Mouse (Mus musculus): ENCODE measurements around the gene Hal.

Hal gene

DNA sequence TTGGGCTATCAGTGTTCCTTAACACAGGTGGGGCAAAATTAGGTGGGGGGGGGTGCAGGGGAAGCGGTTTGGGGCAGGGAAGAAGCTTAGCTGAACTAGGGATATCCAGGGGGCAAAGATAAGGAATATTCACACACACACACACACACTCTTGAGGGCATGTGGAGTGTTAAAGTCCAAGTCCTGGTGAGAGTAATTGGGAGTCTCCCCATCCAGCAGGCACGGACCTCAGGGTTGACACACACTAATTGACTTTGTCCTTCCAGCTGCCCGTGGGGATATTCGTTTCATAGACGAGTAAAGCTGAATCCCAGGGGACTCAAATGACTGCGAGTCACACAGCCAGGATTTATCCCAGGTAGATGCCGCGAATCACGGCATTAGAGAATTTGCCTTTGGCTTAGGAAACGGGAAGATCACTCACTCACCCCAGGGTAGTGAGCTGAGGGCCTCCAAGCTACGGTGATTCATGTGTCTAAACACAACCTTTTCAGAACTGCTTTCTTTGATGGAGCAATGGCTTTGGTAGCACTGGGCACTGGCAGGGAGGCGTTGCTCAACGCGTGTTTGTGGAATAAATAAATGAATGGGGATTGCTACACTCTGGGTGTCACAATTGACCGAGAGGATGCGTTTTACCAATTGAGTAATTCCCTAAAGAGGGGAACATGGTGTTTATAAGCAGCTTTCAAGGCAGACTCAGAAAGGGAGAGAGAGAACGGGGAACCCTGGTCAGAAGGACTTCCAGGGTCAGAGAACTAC is at the start of gene Hal:
TSS of gene Hal (plus strand) at position 703 of the 762 bp plus-strand sequence.
- DNase-seq (ENCODE audit: extremely low spot score, low read depth, low spot score), result no peak

DNA sequence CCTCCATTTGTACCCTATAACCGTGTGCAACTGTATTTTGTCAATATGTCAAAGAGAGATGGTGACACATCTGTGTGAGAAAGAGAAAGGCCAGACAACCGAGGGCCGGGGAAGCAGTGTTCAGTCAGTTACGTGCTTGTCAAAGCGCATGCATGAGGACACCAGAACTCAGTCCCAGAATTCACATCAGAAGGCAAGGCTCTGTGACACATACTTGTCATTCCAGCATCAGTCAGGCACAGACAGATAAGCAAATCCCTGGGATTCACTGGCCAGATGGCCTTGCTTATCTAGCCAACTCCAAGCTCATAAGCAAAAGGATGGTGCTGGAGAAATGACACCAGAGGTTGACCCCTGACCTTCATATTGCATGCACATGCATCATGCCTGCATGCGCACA is 47.1 kb upstream of the Hal start:
- no peak for DNase-seq (ENCODE audit: extremely low spot score, low read depth, low spot score)

DNA sequence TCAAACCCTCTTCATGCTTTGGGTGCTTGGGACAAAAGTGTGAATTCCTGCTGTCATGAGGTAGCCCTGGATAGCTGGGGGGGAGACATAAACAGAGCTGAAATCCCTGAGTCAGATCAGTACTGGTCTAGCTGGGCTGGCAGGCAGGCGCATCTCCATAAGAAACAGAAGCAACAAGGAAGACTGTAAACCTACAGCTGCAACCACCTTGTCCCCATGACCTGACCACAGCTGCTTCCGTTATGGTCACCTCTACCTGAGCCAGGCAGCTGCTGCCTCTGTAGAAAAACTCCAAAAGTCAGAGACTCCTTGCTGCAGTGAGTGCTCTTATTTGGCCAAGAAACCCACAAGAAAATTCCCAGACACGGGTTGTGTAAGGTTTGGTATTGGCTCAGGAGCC is 46.4 kb upstream of the Hal start:
- no peak for DNase-seq (ENCODE audit: extremely low spot score, low read depth, low spot score)

DNA sequence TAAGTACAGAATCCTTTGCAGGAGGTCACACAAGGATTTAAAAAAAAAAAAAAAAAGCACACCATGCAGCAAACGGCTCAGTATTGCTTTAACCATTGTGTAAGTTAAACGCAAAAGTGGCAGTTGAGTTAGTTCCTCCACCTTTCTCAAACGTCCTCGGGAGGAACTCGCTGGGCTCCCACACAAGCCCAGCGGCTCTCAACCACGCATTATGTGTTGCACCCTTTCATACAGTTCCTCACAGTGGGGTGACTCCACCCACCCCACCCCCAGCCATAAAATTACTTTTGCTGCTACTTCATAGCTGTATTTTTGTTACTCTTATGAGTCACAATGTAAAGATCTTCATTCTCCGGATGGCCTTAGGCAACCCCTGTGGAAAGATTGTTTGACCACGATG is 44.2 kb upstream of the Hal start:
- no peak for DNase-seq (ENCODE audit: extremely low spot score, low read depth, low spot score)

DNA sequence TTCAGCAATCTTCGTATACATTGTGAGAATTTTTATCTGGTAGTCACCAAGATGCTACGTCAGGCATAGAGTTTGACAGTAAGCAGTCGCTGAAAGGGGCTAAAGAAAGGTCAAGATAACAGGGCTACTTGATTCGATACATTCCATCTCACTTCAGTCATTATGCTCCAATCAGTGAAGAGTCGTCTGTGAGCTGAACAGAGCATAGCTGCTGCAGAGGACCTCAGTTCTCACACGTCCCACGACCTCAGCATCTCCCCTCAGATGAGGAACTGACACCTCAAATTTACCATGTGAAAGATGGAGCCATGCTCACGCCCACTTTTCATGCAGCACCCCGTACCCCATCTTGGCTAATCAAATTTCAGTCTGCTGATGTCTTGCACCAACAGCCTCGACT is 41.2 kb upstream of the Hal start:
- no peak for DNase-seq (ENCODE audit: extremely low spot score, low read depth, low spot score)

DNA sequence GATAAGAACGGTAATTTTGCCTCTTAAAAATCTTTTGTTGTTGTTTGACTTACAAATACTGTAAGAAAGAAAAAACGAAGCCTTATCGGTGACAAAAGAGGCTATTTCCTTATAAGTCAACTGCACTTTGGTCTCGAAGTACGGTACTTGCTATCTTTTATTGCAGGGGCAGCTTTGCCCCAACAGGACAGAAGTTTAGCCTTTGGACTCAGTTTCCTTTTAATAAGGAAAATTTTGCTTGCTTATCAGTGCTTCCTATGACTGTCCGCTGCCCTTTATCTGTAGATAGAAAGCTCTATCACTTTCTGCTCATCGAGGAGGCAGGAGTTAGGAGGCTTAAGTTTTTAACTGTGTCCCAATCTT is 33.9 kb upstream of the Hal start:
- no peak for DNase-seq (ENCODE audit: extremely low spot score, low read depth, low spot score)

DNA sequence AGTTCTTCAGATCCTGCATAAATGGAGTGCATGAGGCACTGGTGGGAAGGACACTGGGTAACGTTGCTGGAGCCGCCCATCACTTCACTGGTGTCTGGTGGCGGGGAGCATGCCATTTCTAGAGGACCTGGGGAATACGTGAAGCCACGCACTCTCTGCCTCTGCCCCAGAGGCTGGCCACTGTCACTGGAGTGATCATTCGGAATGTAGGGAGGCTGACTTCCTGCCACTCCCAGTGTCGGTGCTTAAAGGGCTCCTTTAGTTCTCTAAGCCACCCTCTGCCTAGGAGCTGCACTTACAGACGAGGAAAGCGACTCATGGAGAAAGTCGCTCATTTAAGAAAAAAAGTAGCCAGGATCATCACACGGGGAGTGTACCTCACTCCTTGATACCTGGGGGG is 28.5 kb upstream of the Hal start:
- no peak for DNase-seq (ENCODE audit: extremely low spot score, low read depth, low spot score)

DNA sequence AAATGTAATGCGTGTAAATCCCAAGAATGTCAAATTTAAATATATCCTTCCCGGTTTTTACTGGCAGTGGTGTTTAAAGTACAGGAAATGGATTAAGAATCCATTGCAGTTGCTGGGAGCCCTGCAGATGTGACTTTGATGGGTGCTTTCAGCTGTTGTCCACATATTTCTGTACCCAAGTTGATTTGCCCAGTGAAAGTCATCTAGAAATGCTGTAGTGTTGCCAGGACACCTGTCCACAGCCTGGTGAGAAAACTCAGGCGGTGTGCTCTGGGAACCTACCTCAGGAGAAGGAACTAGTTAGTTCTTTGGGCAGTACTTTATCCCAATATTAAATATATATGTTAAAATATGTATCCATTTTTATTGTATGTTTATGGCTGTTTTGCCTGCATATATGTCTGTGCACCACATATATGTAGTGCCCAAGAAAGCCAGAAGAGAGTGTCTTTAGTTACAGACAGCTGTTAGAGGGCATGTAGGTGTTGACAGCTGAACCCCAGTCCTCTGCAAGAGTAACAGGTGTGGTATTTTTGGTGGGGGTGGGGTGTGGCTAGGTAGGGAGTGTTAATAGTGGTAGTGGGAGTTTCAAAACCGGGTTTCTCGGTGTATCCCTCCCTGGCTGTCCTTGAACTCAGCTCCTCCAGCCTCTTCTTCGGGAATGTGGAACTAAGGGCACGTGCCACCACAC is 25.7 kb upstream of the Hal start:
- no peak for DNase-seq (ENCODE audit: extremely low spot score, low read depth, low spot score)

DNA sequence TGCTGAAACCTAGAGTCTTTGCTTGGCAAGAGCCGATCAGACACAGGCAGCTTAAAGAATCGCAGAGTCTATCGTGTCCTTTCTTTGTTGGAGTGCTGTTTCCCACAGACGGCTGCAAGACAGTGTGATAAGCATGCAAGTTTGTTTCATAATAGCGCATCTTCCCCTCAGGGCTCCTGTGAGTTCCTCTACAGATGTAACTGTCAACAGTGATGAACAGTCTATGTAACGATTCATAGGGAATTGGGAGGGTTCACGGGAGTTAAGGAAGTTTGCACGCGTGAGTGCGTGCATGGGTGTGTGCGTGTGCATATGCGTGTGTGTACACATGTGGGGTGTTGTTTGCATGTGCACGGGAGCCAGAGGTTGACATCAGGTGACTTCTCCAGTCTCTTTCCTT is 25.0 kb upstream of the Hal start:
- no peak for DNase-seq (ENCODE audit: extremely low spot score, low read depth, low spot score)

DNA sequence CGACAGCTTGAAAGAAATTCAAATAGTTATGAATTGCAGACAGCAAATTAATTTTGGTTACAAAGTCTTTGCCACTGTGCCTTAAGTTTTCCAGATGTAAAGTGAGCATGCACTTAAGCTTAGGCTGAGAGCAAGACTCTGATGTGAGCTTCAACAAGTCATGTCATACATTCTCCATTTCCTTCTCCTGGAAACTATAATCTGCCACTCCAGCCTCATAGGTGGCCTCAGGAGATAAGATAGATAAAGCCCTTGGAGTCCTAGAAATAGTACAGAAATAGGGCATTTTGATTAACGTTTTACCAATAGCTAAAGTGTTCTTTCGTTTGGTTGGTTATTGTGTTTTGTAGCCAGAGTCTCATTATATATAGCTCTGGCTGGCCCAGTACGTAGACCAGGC is 21.3 kb upstream of the Hal start:
- no peak for DNase-seq (ENCODE audit: extremely low spot score, low read depth, low spot score)

DNA sequence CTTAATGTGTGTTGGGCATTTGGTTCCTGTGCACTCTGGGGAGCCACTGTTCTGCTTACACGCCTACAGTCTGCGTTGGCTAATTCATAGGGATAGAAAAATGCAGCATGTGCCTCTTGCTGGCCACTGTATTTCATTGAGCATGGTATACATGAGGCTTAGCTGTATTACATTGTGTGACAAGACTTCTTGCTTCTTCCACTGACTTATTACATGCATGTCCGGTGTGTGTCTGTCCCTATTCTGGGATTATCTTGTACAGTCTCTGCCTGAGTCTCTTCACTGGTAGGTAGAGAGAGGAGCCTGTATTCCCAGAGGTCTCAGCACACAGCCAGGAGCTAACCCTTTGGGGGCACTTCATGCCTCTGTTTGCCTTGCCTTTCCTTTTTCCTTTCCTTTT is 20.8 kb upstream of the Hal start:
- no peak for DNase-seq (ENCODE audit: extremely low spot score, low read depth, low spot score)

DNA sequence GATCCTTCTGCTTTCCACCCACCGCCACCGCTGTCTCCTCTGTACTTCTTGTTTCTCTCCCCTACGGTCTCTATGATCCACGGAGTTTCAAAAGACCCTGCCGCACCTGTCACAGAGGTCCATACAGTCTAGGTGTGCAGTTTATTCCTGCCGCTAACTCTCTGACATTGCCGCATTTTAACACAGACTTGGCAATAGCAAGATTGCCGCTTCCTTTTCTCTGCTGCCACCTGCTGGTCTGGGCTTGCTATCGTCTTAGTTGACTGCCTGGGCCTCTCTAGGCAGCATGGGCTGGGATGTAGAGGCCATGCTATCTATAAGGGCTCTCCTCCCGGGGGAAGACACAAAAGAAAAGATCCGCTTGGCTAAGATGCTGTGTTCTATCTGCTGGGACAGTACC is 17.2 kb upstream of the Hal start:
- peak; percentile 62 for DNase-seq (ENCODE audit: extremely low spot score, low read depth, low spot score)

DNA sequence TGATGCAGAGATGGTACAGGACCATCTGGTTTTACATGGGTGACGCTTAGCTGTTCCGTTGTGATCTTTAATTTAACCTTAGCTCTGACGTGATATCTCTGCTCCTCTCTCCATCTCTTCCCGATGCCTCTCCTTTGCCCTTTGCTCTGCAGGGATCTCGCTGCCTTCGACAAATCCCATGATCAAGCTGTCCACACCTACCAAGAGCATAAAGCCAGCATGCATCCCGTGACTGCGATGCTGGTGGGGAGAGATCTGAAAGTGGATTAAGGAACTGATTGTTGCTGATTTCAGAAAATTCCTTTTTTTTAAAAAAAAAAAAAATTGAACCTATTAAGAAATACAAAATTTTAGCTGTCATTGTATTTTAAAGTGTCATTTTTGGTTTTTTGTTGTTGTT is 4.1 kb upstream of the Hal start:
- DNase-seq (ENCODE audit: extremely low spot score, low read depth, low spot score), result no peak

DNA sequence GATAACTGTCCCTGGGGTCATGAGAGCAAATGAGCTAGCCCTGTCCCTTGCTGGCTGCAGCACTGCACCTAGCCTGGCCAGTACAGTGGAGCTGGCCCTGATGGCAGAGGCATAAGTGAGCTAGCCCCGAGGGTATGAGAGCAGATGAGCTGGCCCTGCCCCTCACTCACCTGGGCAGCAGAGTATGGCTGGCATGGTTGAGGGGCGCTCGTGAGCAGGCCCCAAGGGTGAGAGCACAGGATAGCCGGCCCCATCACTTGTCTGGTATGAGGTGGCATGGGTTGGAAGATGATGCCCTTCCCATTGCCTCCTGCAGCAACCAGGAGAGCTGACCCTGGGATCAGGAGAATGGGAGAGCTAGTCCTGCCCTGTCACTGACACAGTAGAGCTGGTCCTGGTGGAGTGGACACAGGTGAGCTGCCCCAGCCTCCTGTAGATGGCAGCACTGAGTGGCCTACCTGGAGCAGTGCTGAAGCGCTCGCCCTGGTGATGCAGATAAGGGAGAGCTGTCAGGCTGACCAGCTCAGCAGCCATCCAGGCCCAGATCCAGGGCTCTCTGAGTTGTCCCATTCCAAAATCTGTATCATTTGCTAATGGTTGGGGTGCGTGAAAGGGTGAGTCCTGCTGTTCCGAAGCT is 3.4 kb upstream of the Hal start:
- no peak for DNase-seq (ENCODE audit: extremely low spot score, low read depth, low spot score)

DNA sequence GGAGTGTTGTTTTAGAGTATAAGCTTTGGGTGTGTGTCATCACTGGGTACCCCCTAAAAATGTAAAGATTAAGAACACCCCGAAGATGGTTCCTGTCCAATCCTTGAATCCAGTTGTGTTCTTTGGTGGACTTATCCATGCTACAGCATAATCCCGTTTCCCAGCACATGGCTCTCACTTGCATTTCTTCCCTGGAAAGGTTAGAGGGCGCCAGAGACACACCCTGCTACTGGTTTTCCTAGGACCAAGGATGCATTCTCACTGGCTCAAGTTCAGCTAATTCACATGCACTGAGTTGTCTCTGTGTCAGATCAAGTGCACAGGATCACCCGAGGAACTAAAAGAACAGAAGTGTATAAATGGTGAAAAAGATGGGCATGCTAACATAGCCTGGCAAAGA is 1.9 kb upstream of the Hal start:
- no peak for DNase-seq (ENCODE audit: extremely low spot score, low read depth, low spot score)

DNA sequence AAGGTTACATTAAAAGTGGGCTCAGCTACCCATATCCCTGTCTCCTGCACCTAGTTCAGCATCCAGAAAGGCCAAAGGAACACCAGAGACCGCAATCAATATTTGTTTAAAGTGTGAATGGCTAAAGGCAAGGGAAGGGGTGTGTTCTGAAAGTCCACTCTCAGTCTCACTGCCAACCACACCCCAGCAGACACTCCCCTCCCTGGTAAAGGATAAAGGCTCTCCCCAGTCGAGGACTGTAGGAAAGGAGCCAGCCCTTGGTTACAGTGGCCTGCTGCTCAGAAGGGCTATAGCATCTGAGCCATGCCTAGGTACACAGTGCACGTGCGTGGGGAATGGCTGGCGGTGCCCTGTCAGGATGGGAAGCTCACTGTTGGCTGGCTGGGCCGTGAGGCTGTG is 259 bp downstream of the Hal start:
- DNase-seq (ENCODE audit: extremely low spot score, low read depth, low spot score), result no peak

DNA sequence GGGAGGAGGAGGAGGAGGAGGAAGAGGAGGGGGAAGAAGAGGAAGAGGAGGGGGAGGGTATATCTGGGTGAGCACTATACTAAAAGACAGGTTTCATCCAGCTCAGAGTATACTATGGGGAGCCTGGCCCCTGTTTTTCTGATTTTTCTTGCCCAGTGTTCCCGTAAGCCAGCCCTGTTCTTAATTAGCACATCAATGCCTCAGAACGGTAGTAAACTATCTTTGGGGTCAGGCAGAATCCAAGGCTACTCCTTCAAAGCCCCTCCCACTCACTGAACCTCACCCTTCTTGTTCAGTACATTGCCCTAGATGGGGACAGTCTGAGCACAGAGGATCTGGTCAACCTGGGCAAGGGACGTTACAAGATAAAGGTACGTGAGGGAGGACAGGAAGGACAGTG is 1.9 kb downstream of the Hal start:
- no peak for DNase-seq (ENCODE audit: extremely low spot score, low read depth, low spot score)

DNA sequence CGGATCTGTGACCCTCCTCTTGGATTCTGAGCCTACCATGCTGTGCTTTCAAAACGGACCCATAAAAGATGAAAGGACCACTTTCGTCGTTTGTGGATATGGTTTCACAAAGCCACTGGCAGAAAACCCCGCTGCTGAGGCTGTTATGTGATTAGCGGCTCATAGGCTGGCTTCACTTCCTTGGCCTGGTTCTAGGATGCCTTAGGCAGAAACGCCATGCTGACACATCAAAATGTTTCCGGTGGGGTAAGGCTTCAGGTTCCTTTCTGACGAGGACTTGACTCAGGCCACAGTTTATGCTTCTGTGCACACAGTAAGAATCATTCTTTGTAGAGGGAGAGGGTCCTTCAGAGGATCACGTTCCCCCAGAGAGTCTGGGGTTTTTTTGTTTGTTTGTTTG is 12.3 kb downstream of the Hal start:
- peak; percentile 20 for DNase-seq (ENCODE audit: extremely low spot score, low read depth, low spot score)

DNA sequence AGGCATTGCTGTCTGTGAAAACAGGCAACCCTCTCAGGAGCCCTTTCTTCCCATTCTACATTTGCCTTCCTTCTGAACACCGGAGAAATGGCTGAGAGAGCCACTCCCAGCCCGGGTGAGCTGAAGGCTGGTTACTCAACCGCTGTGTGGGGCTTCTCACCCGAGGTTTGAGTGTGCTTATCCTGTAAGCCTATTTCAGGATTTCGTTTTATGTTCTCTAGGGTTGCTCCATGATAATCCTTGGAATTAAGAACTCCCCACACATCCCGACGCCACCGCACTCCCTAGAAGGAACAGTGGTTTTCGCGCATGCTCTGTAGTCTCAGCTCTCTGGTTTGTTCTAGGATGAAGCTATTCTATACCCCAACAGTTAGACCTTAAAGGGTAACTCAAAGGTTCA is 12.8 kb downstream of the Hal start:
- no peak for DNase-seq (ENCODE audit: extremely low spot score, low read depth, low spot score)

DNA sequence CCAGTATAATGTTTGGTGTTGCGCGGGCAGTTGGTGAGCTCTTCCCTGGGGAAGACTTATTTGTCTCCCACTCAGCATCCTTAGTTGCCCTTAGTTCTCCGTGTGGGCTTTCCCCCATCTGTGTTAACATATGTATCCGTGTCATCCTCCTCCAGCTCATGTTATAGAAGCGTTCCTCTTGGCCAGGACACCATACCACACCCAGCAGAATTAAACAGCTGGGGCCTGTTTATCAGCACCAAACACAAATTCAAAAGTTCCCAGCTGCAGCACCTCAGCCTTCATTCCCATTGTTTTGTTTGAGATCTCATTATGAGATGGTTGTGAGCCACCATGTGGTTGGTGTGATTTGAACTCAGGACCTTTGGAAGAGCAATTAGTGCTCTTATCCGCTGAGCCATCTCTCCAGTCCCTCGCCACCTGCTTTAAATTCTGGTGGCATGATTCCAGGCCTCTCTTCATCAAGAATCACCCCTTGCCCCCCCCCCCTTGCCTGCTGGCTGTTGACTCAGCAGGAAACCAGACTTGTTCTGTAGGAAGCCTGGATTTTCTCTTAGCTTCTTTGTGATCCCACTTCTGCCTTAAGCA is 19.9 kb downstream of the Hal start:
- DNase-seq (ENCODE audit: extremely low spot score, low read depth, low spot score), result no peak

DNA sequence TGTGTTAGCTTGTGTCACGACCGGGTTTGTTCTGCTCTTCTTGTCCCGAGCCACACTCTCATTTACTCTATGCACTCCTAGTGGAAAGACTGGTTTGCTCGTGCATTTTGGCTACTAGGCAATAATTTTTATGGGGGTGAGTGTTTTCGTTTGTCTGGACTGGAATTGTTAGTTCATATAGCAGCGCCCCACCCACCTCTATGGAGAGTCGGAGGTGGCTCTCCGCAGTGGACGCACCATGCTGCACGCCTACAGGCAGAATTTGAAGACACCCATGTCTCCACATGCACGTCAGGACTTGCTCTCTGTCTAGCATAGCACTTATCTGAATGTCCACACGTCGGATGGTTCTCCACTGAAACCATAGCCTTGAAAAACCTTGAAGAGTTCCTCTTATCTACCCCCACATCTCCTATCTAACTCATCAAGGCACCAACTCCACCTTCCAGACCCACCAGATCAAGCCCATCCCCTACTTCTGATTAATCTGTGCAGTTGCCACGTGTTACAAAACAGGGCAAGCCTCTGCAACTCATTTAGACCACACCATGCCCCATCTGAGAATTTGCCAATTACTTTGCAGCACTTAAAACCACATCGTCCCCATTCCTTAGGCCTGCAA is 21.1 kb downstream of the Hal start:
- no peak for DNase-seq (ENCODE audit: extremely low spot score, low read depth, low spot score)

DNA sequence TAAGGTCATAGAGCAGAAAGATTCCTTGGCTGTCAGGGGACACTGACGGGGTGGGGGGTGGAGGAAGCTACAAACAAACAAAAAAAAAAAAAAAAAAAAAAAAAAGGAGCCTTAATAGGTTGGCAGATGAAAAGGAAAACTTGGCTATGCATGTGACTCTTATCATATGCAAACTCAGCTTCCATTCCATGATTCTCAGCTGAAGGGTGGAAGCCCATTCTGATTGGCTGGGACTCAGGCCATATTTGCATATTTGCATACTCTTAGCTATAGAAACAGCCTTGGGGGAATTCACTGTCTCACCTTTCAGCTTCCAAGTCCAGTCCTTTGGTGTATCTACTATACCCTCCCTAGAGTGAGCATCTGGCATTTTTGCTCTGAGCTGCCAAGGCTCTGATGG is 26.9 kb downstream of the Hal start:
- DNase-seq (ENCODE audit: extremely low spot score, low read depth, low spot score), result no peak

All from hindlimb bud, embryonic 11.5 days (tissue).